Mouse (Mus musculus) midbrain, postnatal 0 days (tissue): ENCODE data around the gene Lmtk3. TPM values are rescaled to one million over a fixed set of nuclear protein-coding genes. Genes with fewer than 3 reads are reported as not detected.

ENCODE experiments used
- ATAC-seq: fragments of 200-750 bp; cut with Nextera tagmentation; 2 replicates; pipeline ENCODE4 v1.8.0; 2017; ENCODE audit warnings: moderate number of reproducible peaks, mild to moderate bottlenecking, moderate TSS enrichment, moderate library complexity; ENCODE audit not compliant: low FRiP score
- DNase-seq: peaks from one replicate; pipeline ENCODE4 v3.0.0-alpha.2; 2015; ENCODE audit warnings: low spot score
- H3K27ac ChIP-seq: fragments of 300-500 bp; sonication (generic); 2 replicates; pipeline ENCODE4 v1.5.1; 2014; ENCODE audit warnings: low read depth, mild to moderate bottlenecking, low read length, mixed read lengths
- H3K27me3 ChIP-seq: fragments of 300-500 bp; sonication (generic); 2 replicates; pipeline ENCODE4 v1.6.1; 2014; ENCODE audit warnings: low read length, control low read depth, mixed read lengths; ENCODE audit not compliant: insufficient read depth
- H3K36me3 ChIP-seq: fragments of 300-500 bp; sonication (generic); 2 replicates; pipeline ENCODE4 v1.6.1; 2014; ENCODE audit warnings: low read length, control low read depth, mixed read lengths; ENCODE audit not compliant: insufficient read depth
- H3K4me1 ChIP-seq: fragments of 300-500 bp; sonication (generic); 2 replicates; pipeline ENCODE4 v1.6.1; 2014; ENCODE audit warnings: mild to moderate bottlenecking, control low read depth, antibody characterized with exemption, low read length, mixed read lengths; ENCODE audit not compliant: insufficient read depth
- H3K4me2 ChIP-seq: fragments of 300-500 bp; sonication (generic); 2 replicates; pipeline ENCODE4 v1.6.1; 2014; ENCODE audit warnings: low read depth, mild to moderate bottlenecking, low read length, mixed read lengths; ENCODE audit not compliant: poor library complexity, severe bottlenecking
- H3K4me3 ChIP-seq: fragments of 300-500 bp; sonication (generic); 2 replicates; pipeline ENCODE4 v1.5.1; 2014; ENCODE audit warnings: low read depth, mild to moderate bottlenecking, low read length, moderate library complexity
- H3K9ac ChIP-seq: fragments of 300-500 bp; sonication (generic); replicated peaks from 2 replicates; pipeline ENCODE4 v1.6.1; 2014; ENCODE audit warnings: mild to moderate bottlenecking, low read length, moderate library complexity, mixed read lengths; ENCODE audit not compliant: poor library complexity, severe bottlenecking
- H3K9me3 ChIP-seq: fragments of 300-500 bp; sonication (generic); 2 replicates; pipeline ENCODE4 v1.6.1; 2016; ENCODE audit warnings: low read length, control low read depth
- CTCF ChIP-seq: IDR thresholded peaks from 2 replicates; pipeline ENCODE4 v1.5.1; 2016; ENCODE audit warnings: antibody characterized with exemption, mild to moderate bottlenecking
- WGBS: fragments of 180-500 bp; shearing (Covaris S2); extraction: QIAGEN DNeasy Blood & Tissue Kit; methylation state at CpG from one replicate; pipeline ENCODE4 v1.1.7; 2014; 5-methylcytosine and 5-hydroxymethylcytosine counted together
- polyA plus RNA-seq: library from polyadenylated mRNA; unstranded; fragments of >200 nt; fragmentation: Nextera tagmentation; extraction: Ambion mirVana; gene quantifications from 2 replicates; pipeline ENCODE4 v1.2.1, GENCODE M21; 2015
- total RNA-seq: library from RNA; depleted of rRNA; stranded (reverse); fragments of >200 nt; gene quantifications from 2 replicates; pipeline ENCODE4 v1.2.3, GENCODE M21; 2014

Lmtk3 gene
- total and polyA plus RNA-seq, 2 experiments from 2014 or later: 19.1 to 170 TPM

GRCm38 (mm10) chr7:45770427-45771082 lies 13.0 kb upstream of the Lmtk3 start:
- H3K9me3 ChIP-seq: no peaks in the 10 kb centered on the region
- no peak overlapping the region for H3K4me3 ChIP-seq
- no peaks in the 10 kb centered on the region for H3K27me3 ChIP-seq
- no peak overlapping the region for H3K4me2 ChIP-seq
- no peak for ATAC-seq
- no peak for TF ChIP-seq CTCF
- DNase-seq: no peak
- WGBS: 71% methylated on average over 8 of the region's 8 CpGs
- H3K4me1 ChIP-seq: no peaks in the 10 kb centered on the region
- H3K9ac ChIP-seq: no peak overlapping the region
- no peak overlapping the region for H3K27ac ChIP-seq
- H3K36me3 ChIP-seq: no peaks in the 10 kb centered on the region

DNA sequence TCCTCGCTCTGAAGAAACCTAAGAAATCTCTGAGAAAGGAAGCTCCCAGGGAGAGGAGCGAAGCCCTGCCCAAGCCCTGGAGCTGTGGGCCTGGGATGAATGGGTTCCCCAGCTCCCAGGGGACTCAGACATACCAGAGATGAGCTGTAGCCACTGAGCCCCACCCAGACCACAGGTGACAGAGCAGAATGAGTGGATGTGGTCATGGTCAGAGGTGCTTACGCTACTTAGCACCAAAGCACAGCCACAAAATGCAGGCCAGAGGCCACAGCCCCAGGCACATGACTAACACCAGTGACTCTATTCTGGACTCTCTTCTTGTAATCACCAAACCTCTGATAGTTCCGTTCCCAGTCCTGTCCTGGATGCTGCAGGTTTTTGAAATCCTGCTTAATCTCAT lies 12.4 kb upstream of the Lmtk3 start:
- no peaks in the 10 kb centered on the region for H3K27me3 ChIP-seq
- no peaks in the 10 kb centered on the region for H3K4me1 ChIP-seq
- no peaks in the 10 kb centered on the region for H3K36me3 ChIP-seq
- no peak for TF ChIP-seq CTCF
- no peak for DNase-seq
- 58% methylated on average over 4 of the region's 4 CpGs for WGBS
- H3K9me3 ChIP-seq: no peaks in the 10 kb centered on the region
- no peak overlapping the region for H3K4me2 ChIP-seq
- ATAC-seq: no peak
- no peak overlapping the region for H3K27ac ChIP-seq
- H3K9ac ChIP-seq: no peak overlapping the region
- H3K4me3 ChIP-seq: no peak overlapping the region

- Histone ChIP-seq H3K9ac (no peak overlapping the region), H3K27me3 (no peaks in the 10 kb centered on the region), H3K4me2 (no peak overlapping the region), H3K4me1 (no peaks in the 10 kb centered on the region), H3K4me3 (no peak overlapping the region), H3K27ac (no peak overlapping the region), H3K9me3 (no peaks in the 10 kb centered on the region), H3K36me3 (no peaks in the 10 kb centered on the region)
- no peak for DNase-seq
- WGBS: 84% methylated on average over 7 of the region's 7 CpGs
- no peak for ATAC-seq
- TF ChIP-seq CTCF: no peak
Observed at GRCm38 (mm10) chr7:45775237-45775636, 8.3 kb upstream of the Lmtk3 start.

GRCm38 (mm10) chr7:45779081-45779641 lies 4.4 kb upstream of the Lmtk3 start:
- ATAC-seq (no peak), DNase-seq (no peak)
- Histone ChIP-seq H3K27me3 (no peaks in the 10 kb centered on the region), H3K4me1 (0 out of 2 replicates have a peak, but pooled peaks cover 2% of the 10 kb centered on the region), H3K4me3 (no peak overlapping the region), H3K4me2 (no peak overlapping the region; the same call in 1 of the 2 replicates), H3K9ac (no peak overlapping the region), H3K27ac (no peak overlapping the region), H3K36me3 (no peaks in the 10 kb centered on the region), H3K9me3 (no peaks in the 10 kb centered on the region)
- TF ChIP-seq CTCF: no peak
- WGBS: 23% methylated on average over 22 of the region's 22 CpGs

- no peak overlapping the region for H3K27ac ChIP-seq
- H3K9ac ChIP-seq: no peak overlapping the region
- no peak overlapping the region for H3K4me3 ChIP-seq
- WGBS: 71% methylated on average over 4 of the region's 4 CpGs
- no peak for TF ChIP-seq CTCF
- H3K36me3 ChIP-seq: no peaks in the 10 kb centered on the region; the same call in 1 of the 2 replicates
- ATAC-seq: no peak
- H3K9me3 ChIP-seq: no peaks in the 10 kb centered on the region
- H3K4me2 ChIP-seq: no peak overlapping the region
- no peak for DNase-seq
- H3K4me1 ChIP-seq: peaks cover 5% of the 10 kb centered on the region; the same call in 1 of the 2 replicates
- H3K27me3 ChIP-seq: no peaks in the 10 kb centered on the region
Observed at GRCm38 (mm10) chr7:45782271-45782670, 1.3 kb upstream of the Lmtk3 start.
